Mouse (Mus musculus) olfactory bulb, adult 2 months (tissue): ENCODE measurements around the gene Krt26.

Experiments
- CTCF ChIP-seq: fragments of 200-500 bp; IDR thresholded peaks from 2 replicates; pipeline ENCODE4 v1.5.1; 2012; ENCODE audit warnings: low read depth, mild to moderate bottlenecking, low read length, moderate library complexity; ENCODE audit not compliant: insufficient read depth
- POLR2A ChIP-seq: fragments of 200-500 bp; IDR thresholded peaks from 2 replicates; pipeline ENCODE4 v1.6.1; 2012; ENCODE audit warnings: mild to moderate bottlenecking, low read depth, low read length, moderate library complexity; ENCODE audit not compliant: insufficient read depth

- TF ChIP-seq POLR2A (no peak), CTCF (no peak)
Measured at GRCm38 (mm10) chr11:99279986-99280385, 57.8 kb downstream of the Krt26 start.
